Mouse (Mus musculus): ENCODE measurements at regions not wholly inside any gene's neighbourhood (a gene's known extent, or its start where the extent isn't known, plus 50 kb on each side); places are given as distances from the start of the nearest gene placed in this dataset.

DNA sequence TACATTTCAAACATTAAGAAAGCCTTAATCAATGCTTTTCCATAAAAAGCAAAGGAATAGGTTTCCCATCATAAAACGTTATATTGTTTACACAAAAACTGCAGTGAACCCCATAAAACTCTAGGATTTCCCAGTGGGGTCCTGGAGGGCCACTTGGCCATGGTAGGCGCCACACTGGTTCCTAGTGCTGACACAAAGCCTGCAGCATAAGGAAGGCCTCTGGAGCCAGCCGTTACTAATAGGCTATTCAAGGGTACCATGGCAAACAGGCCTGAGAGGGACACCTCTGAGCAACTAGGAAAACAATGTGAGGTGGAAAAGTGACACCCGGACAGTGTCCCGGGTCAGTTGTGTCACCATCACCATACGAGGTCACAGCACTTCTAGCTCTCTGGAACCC, 231.9 kb downstream of the Ttc32 start:
- DNase-seq (ENCODE audit: extremely low spot score), result no peak

DNA sequence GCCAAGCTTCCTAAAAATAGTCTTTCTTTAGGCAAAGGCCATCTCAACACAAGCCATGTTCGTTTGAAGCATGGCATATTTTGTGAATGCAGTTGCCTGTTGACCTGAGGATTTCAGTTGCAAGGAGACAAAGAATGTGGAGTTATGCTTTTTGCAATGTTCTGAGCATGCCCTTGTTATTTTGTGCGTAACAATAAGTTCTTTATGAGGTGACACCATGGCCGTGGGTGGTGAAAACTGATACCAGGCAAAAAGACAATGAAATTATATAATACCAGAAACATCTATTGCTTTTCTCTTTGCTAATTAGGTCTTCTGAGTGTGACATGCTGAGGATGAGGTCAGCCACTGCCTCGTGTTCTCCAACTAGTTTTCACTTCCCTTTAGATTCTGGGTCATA, 236.4 kb downstream of the Ttc32 start:
- DNase-seq (ENCODE audit: extremely low spot score), result no peak

DNA sequence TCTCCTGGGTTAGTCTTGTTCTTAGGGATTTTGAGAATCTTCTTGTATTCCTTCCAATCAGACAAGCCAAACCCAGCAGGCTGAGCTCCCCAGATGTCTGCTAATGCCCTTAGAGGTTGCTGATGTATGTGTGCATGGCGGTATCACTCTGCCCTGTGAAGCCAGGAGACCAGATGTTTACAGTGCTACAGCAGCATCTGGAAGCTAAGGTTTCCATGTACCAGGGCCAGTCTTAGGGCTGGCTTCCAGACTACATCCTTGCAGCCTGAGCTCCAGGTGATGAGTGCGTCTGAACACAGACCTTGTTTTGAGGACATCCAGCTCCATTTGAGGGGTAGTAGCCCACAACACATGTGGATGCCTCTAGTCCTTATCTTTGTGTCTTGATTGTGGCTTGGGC, 241.7 kb downstream of the Ttc32 start:
- no peak for DNase-seq (ENCODE audit: extremely low spot score)

DNA sequence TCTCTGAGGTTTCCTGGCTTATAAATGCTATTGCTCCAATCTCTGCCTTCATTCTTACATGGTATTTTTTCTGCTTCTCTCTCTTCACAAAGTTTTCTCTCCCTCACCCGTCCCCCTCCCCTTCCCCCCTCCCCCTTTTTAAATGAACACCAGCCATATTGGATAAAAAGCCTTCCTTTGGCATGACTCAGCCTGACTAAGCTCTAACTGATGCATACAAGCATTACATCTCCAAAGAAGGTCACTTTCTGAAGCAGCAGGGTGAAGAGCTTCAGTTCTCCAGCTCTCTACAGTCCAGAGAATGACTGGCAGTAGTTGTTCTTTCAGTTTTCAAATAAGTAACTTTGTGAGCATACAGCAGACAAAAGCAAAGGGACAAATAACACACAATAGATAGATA, 244.4 kb downstream of the Ttc32 start:
- DNase-seq (ENCODE audit: extremely low spot score), result no peak

DNA sequence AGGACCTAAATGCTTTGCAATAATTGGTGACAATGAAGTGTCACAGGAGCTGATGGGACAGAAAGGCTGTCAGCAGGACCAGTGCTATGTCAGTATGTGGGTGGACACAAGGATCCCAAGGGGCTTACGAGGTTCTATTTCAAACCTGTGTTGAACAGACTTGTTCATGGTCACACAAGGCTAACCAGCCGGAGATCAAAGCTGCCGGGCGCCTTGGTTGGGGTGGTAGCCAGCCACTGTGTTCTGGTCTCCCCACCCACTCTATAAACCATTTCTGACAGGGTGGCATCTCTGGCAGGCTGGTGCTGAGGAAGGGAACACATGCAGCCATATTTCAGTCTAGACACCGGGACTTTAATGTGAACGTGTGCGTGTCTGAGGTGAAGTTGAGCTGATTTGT, 245.9 kb downstream of the Ttc32 start:
- DNase-seq (ENCODE audit: extremely low spot score), result no peak

DNA sequence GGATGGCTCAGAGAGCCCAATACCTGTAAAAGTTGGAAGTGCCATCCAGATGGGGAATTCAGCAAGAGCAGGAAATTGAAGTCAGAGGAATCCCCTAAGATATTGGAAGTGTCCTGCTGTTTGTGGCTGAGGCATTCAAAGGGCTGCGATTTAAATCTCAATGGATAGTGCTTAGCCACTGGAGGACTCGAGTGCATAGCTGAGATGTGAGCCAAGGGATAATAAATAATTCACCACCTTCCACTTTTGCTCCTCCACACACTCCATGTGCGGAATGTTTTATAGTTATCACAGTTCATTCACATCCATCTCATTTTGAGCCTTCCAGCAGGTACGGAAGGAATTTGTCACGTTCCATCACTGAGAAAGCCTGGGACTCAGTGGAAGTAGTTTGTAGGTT, 248.9 kb downstream of the Ttc32 start:
- DNase-seq (ENCODE audit: extremely low spot score), result no peak

DNA sequence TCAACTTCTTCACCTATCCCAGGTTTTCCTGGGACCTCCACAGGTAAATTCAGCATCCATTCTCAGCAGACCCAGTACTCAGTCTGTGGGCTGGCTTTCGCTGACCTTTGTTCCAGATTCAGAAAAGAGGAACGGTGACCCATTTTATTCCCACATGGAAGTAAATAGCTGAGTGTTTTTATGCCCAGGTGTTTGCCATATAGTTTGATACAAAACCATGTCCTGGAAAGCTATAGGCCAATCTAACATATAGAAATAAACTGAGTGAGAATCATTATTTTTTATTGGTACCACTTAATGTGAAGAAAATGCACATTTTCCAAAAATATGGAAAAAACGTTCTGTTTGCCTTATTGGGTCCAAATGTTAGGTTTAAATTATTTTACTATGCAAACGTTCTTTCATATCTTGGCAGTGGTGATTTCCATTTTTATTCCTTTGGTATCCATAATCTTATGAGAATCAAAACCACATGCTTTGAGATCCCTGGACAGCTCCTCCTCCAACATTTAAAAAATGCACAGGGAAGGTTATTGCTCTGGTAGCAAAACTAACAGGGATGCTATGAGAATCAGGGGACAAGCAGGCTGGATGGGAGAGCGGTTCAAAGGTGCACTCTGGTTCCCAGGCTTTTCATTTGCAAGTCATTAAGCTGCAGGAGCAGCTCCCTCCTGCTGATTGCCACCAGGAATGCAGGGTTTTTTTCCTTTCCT, 250.3 kb downstream of the Ttc32 start:
- DNase-seq (ENCODE audit: extremely low spot score), result no peak

DNA sequence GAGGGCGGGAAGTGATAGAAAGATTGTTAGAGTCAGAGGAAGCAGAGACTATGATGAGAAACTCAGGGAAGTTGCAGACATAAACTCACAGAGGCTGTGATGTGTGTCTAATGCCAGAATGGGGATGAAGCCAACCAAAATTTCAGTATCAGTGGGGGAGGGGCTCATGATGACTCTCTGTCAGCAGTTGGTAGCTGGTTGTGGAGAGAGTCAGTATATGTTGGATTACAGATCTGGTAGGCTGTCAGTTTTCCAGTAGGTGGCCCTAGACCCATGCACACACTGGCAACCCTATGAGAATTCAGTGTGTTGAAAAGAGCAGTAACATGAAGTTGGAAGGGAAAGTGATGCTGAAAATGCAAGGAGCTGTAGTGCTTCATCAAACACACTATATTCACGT, 257.5 kb downstream of the Ttc32 start:
- DNase-seq (ENCODE audit: extremely low spot score), result no peak

DNA sequence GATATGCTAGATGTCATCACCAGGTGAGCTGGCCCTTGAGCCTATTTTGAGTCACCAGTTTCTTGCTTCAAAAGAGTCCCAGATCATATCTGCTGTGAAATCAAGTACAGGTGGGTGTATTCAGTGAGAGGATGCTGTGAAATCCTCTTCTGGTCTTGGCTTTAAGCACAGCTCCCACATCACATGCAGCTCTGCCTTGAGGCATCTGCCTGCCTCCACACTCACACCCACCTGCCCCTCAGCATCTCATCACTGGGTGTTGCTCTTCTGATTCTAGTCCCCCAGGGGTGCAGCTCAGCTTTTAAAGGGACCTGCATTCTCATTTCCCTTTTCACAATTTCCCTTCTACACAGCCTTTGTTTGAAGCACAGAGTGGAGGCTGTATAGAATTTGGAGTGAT, 262.9 kb downstream of the Ttc32 start:
- no peak for DNase-seq (ENCODE audit: extremely low spot score)

DNA sequence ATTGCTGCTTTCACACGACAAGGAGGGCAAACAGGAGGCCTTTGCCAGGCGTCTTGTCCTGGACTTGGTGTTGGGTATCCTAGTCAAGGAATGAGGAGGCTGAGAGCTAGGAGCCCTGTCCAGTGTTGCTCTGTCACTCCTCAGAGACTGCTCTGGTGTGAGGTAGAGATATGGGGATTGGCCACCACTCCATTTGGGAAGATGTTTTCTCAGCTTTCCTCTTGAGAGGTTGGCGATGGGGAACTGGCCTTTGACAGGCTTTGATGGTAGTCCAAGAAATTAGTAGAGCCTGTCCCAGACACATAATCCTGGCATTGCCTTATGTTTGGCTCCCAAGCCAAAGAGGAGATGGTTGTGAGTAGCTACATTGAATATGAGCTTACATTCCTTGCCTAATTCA, 265.4 kb downstream of the Ttc32 start:
- DNase-seq (ENCODE audit: extremely low spot score), result no peak

DNA sequence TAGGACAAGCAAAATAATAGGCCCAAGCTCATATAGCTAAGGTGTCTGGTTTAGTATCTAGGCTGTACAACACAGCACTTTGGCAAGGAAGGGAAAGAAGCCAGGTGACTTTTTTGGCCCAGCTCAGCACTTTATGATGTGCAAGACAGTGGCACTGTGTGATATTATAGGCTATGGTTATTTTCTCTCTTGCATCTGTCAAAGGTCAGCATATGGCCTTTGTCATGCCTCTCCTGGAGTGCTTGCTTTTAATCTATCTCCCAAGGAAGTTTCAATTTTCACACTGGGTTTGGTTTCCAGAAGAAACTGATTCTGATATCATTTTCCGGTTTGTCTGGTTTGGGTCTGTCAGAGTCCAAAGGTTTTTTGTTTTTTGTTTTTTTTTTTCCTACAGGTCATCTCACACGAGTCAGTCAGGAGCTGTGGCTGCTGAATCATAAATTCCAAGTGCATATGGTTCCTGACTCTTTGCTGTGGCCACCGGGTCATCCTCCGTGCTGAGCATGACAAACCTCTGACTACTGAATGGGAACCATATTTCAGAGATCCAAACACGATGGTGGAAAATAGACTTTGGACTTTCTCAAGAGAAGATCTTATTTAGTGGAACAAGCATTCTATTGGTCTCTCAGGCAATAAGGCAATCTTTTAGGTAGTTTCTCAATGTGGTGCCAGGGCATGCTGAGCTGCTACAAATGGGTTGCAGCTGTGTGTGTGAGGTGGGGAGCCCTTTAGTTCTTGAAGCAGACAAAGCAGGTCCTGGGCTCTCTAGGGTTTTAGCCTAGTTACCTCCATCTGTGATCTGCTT, 269.3 kb downstream of the Ttc32 start:
- no peak for DNase-seq (ENCODE audit: extremely low spot score)

DNA sequence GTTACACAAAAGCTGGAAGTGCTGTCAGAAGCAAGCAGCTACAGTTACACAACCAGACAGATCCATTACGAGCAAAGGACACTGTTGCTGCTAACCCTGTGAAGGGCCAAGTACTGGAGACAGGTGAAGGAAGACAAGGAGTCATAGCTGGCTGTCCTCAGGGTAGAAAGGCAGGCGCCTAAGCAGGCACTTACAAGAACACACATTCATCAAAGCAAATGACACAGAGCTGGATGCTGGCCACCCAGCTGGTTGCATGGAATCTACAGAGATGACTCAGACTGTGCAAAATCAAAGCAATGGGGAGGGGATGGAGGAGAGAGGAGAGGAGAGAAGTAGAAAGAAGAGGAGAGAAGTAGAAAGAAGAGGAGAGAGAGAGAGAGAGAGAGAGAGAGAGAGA, 265.8 kb upstream of the Osr1 start:
- DNase-seq (ENCODE audit: extremely low spot score), result no peak

DNA sequence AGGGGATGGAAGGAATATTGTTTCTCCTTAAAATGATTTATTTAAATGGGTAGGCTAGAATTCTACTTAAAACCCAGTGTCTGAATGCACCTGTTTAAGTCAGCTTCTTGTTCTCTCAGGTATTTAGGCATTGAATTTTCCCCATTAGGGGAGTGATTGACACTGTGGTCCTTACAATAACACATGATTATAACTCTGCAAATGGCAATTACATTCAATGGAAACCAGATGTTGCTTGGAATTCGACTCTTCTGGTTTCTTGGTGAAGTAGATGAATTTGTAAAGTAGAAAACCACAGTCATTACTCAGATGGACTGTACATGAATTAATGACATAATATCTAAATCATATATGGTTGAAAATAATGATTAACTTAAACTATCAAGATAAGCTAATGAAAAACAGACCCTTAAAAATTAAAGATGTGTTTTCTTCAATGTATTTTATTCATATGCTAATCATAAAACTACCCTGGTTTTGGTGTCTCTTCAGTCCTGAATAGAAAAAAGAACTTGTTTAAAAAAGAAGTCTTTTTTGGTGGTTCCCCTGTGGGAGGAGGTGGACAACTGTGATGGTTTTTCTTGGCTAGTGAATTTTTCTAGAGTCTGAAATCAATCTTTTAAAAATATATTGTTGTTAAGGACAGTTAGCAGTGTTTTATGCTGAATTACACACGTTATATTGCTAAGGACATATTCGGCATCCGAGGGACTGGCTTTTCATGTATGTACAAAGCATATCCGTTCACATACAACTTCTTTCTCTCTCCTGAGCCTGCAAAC, 231.8 kb upstream of the Osr1 start:
- no peak for DNase-seq (ENCODE audit: extremely low spot score)

DNA sequence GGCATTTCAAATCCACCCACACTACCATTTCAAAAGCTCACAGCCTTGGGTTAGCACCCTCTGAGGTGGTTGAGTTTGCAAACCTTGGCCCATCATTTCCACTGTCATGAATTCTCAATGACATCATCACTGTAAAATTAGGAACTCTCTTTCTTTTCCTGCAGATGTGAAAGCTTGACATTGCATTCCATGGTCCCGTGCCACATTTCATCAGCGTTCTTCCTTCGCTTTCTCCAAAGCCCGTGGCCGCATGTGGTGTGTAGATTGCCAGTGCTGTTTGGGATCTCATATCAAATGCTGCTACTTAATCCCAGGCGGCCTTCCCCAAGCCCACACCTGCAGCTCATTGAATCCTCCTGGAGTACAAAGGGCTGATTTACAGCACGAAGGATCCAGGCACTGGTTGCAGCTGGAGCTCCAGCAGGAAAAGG, 231.1 kb upstream of the Osr1 start:
- peak; percentile 24 for DNase-seq (ENCODE audit: extremely low spot score)

DNA sequence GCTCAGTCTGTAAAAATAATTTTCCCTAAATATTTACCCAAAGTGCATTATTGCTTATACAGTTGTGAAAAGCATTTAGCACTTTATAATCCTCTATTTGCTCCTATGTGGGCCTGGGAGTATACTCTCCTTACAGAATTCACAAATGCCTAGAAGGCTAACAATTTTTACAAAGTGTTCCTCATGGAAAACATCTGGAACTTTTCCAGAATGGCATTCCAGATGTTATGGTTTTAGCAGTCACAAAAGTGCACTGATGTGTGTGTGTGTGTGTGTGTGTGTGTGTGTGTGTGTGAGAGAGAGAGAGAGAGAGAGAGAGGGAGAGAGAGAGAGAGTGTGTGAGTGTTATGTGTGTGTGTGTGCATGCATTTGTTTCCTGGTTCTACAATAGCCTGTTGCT, 229.1 kb upstream of the Osr1 start:
- DNase-seq (ENCODE audit: extremely low spot score), result no peak

DNA sequence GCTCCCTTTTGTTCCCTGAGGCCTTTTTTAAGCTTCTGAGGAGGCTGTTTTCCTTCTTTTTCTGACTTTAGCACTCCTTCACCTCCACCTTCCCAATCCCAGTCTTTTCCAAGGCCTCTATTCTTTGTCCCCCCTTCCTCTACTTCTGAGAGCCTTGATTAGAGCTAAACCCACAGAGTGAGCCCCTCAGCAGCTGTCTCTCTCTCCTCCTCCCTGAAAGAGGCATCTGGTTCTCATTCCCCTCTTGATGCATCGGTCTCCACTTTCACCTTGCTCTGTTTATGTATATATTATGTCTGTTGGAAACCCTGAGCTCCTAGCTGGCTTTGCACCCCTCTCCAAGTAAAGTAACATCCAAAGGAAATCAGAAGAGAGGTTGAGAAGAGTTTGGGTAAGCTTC, 224.6 kb upstream of the Osr1 start:
- DNase-seq (ENCODE audit: extremely low spot score), result no peak

DNA sequence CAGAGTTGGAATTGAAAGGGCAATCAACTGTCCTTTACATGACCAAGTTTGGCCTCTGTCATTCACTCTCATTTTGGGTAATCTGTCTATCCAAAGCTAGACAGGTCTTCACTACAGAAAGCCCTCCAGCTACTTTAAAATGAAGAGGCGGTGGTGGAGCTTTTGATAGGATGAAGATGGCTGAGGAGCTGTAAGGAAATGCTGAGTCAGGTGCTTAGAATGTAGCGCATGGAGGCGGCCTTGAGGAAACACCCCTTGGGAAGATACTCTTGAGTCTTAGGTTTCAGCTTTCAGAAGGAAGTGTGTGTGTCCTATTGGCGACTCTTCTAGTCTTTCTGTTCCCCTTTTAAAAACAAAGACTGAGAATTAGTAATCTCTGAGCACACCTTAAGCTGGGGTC, 214.4 kb upstream of the Osr1 start:
- no peak for DNase-seq (ENCODE audit: extremely low spot score)

DNA sequence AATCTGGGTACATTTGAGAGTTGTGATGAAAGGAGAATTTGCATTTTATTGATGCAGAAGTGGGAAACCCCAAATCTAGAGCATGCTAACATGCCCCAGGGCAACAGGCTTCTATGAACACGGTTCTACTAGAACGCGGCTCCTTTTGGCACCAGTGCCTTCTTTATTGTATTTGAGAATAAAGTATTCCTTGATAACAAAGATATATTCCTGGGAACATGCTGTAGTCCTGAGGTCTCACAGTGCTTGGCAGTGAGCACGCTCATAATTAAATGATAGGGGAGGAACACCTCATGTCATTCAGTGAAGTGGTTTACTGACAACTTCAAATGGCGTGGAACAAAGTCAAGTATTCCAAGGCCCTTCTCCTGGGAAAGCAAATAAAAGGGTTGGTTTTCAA, 212.1 kb upstream of the Osr1 start:
- DNase-seq (ENCODE audit: extremely low spot score), result no peak

DNA sequence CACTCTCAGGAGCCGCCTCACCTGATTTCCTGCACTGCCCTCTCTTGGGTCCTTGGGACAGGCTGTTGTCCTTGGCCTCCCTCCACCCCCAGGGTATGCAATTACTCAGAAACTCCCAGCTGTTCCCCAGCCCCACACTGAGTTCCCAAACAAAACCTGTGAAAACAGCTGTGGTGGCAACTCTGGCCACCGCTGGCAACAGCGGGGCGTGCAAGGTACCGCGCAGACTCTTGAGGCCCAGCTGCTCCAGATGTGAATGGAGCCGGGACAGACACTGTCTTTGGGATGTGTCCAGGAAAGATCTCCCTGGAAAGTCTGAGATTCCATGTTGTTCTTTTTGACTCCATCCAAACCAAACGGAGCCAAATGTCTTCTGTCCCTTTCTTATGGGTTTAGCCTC, 211.0 kb upstream of the Osr1 start:
- DNase-seq (ENCODE audit: extremely low spot score), result no peak

DNA sequence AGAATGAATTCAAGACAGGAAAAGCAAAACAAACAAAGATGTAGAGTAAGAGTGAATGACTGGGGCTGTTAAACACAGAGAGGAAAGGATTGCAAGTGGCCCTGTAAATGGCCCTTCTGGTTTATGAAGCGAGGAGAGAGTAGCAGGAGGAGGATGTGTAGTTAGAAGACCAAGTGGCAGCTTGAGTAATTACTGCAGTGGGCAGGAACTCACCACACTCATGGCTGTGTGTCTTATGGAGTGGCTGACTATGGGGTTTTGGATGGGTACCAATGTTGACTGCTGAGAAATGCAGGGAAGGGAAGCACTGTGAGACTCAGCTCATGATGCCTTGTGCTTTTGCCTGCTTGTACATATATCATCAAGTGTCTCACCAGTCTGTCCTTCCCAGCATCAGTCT, 204.0 kb upstream of the Osr1 start:
- DNase-seq (ENCODE audit: extremely low spot score), result no peak

DNA sequence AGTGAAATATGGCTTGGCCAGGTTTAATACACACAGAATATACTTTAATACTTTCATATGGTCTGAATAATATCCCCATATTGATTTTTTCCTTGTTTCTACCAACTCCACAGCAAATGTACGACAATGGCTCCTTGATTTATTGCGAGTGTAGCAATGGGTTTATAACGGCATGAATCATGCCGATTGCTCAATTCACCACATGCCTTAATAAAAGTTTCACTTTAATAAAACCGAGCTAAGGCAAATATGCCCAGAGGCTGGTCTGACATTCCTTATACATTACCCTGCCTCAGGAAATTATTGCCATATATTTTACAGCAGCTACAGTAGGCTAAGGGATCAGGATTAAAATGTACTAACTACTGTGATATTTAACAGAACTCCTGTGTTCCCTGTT, 201.2 kb upstream of the Osr1 start:
- no peak for DNase-seq (ENCODE audit: extremely low spot score)

DNA sequence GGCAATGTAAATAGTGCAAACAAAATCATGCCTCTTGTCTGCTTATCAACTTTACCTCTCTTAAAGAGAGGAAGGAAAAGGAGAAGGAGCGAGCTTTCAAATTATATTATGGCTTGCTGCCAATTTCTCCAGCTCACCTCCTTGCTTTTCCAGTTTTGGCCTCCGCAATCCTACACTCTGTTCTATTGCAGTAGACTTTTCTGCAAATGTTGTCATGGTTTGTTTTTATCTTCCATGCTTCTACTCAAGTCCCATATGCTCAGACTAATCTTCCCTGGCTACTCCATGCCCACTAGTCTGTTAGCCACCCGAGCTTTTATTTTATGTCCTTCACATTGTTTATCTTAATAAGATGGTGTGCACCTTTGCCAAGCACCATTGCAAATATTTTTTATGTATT, 168.0 kb upstream of the Osr1 start:
- DNase-seq (ENCODE audit: extremely low spot score), result no peak

DNA sequence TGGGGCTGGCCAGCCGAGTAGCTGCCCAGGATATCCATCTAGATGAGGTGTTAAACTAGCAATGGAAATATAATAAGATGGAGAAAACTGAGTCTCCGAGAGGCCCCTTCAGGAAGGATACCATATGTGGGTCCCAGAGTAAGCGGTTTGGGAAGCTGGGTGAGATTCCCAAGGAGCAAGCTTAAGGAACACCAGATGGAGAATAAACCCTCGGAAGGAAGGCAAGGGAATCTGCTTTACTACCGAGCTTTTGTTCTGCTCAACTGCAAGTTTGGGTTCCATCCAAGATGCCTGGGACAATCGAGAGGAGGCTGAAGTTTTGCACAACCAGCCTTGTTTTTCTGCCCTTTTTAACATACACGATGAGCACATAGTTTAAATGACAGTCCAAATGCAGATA, 164.9 kb upstream of the Osr1 start:
- DNase-seq (ENCODE audit: extremely low spot score), result no peak

Data from embryo, embryonic 9.5 days (tissue).